Comparison of ENCODE assay signal across 10 mouse cellular contexts in the genomic region with DNA sequence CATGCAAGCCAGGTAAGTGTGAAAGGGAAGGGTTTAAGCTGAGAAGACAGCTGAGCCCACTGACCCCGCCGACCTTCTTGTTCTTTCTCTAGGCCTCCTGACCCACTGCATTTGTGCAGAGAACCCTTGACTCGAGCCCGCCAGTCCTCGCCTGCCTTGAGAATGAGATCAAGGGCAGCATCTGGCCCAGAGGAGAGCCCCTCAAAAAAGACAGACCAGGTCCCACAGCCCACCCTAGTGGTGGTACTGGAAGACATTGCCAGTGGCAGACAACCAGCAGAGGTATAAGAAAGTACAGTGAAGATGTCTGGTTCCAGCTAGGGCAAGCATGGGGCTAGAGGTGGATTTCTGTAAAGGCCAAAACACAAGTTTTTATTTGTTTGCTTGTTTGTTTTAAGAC. TPM values are rescaled to one million over a fixed set of nuclear protein-coding genes. Genes with fewer than 3 reads are reported as not detected.
A peak's percentile ranks its signal among the peaks of the same experiment; 100 is the strongest.
DNase-seq lines count a peak whose midpoint lies in the region; ATAC-seq and TF ChIP-seq lines count a peak whose summit lies in the region.
"Had no signal": no experiment of that assay in that cellular context is flagged by ENCODE, and none has a peak within 500 bp of the region (broad histone marks: within the 10 kb centered on the region; RNA-seq: fewer than 3 reads in every experiment).

No protein-coding gene starts in this region.

- peak; percentile 11 for DNase-seq in forebrain, embryonic 14.5 days (ENCODE audit: low spot score)
- no peak for DNase-seq in liver, embryonic 14.5 days (ENCODE audit: low read depth in 3 of 3, low spot score in 3 of 3)
- DNase-seq in ovary, postnatal 36 days (ENCODE audit: low spot score): no peak
- no peak for DNase-seq in gastrocnemius, postnatal 14 days
- DNase-seq: adrenal gland, adult 8-10 months had no signal

- no peak overlapping the region for H3K4me2 ChIP-seq in forebrain, embryonic 14.5 days (ENCODE audit: low read length)
- H3K4me2 ChIP-seq in forebrain, embryonic 12.5 days: no peak overlapping the region
- no peak overlapping the region for H3K4me2 ChIP-seq in liver, embryonic 14.5 days (ENCODE audit: low read depth)
- H3K4me2 ChIP-seq in liver, embryonic 12.5 days: no peak overlapping the region
- no peak overlapping the region for H3K4me2 ChIP-seq in intestine, postnatal 0 days (replicated peaks; ENCODE audit: low read depth)
- H3K4me2 ChIP-seq: heart, embryonic 15.5 days had no signal

- TF ChIP-seq CTCF in liver, embryonic 14.5 days (IDR thresholded peaks at IDR 0.05; ENCODE audit: low read depth): peak; percentile 31; the same call in 1 of the 2 replicates
- peak; percentile 48 for TF ChIP-seq CTCF in ES-Bruce4 (IDR thresholded peaks at IDR 0.05; ENCODE audit: low read depth, low read length)
- peak; percentile 43 for TF ChIP-seq CTCF in intestine, postnatal 0 days (IDR thresholded peaks at IDR 0.05; ENCODE audit: low read depth)

- no peak for TF ChIP-seq POLR2A in ES-Bruce4 (IDR thresholded peaks at IDR 0.05; ENCODE audit: insufficient read depth, low read length)

- H3K9me3 ChIP-seq in forebrain, embryonic 14.5 days (replicated peaks; ENCODE audit: control insufficient read depth, low read length): no peaks in the 10 kb centered on the region
- no peaks in the 10 kb centered on the region for H3K9me3 ChIP-seq in forebrain, embryonic 12.5 days
- no peaks in the 10 kb centered on the region for H3K9me3 ChIP-seq in liver, embryonic 14.5 days (ENCODE audit: control insufficient read depth, low read length)
- no peaks in the 10 kb centered on the region for H3K9me3 ChIP-seq in liver, embryonic 12.5 days (replicated peaks)
- peaks cover 10% of the 10 kb centered on the region for H3K9me3 ChIP-seq in ES-Bruce4 (replicated peaks; ENCODE audit: control insufficient read depth, insufficient read depth, low read length, poor library complexity, severe bottlenecking)
- H3K9me3 ChIP-seq in intestine, postnatal 0 days (ENCODE audit: control insufficient read depth): no peaks in the 10 kb centered on the region
- H3K9me3 ChIP-seq: heart, embryonic 15.5 days had no signal

- H3K36me3 ChIP-seq in forebrain, embryonic 14.5 days (ENCODE audit: control insufficient read depth, insufficient read depth, low read length): peaks cover 40% of the 10 kb centered on the region
- peaks cover 42% of the 10 kb centered on the region for H3K36me3 ChIP-seq in forebrain, embryonic 12.5 days (replicated peaks)
- H3K36me3 ChIP-seq in liver, embryonic 14.5 days (replicated peaks; ENCODE audit: control insufficient read depth, insufficient read depth, low read depth): peaks cover 37% of the 10 kb centered on the region
- peaks cover 50% of the 10 kb centered on the region for H3K36me3 ChIP-seq in liver, embryonic 12.5 days
- H3K36me3 ChIP-seq in ES-Bruce4 (ENCODE audit: control insufficient read depth, insufficient read depth, low read length, poor library complexity, severe bottlenecking): peaks cover 21% of the 10 kb centered on the region
- peaks cover 28% of the 10 kb centered on the region for H3K36me3 ChIP-seq in intestine, postnatal 0 days (ENCODE audit: control insufficient read depth, insufficient read depth)

- H3K4me3 ChIP-seq in forebrain, embryonic 14.5 days (ENCODE audit: low read depth, low read length): no peak overlapping the region
- no peak overlapping the region for H3K4me3 ChIP-seq in forebrain, embryonic 12.5 days (replicated peaks)
- no peak overlapping the region for H3K4me3 ChIP-seq in liver, embryonic 14.5 days (ENCODE audit: insufficient read depth in 1 of 2, low read depth in 2 of 2, low read length in 2 of 2)
- H3K4me3 ChIP-seq in liver, embryonic 12.5 days: no peak overlapping the region
- no peak overlapping the region for H3K4me3 ChIP-seq in ES-Bruce4 (ENCODE audit: low read depth, low read length)
- no peak overlapping the region for H3K4me3 ChIP-seq in intestine, postnatal 0 days (ENCODE audit: low read depth, low read length)
- H3K4me3 ChIP-seq: heart, embryonic 15.5 days had no signal

- no peak for TF ChIP-seq EP300 in liver, embryonic 14.5 days (IDR thresholded peaks at IDR 0.05; ENCODE audit: low read depth)
- TF ChIP-seq EP300 in ES-Bruce4 (IDR thresholded peaks at IDR 0.05; ENCODE audit: insufficient read depth, low read depth, low read length): no peak

- H3K4me1 ChIP-seq in forebrain, embryonic 14.5 days (ENCODE audit: control insufficient read depth, insufficient read depth, low read length): peaks cover 22% of the 10 kb centered on the region
- peaks cover 33% of the 10 kb centered on the region for H3K4me1 ChIP-seq in forebrain, embryonic 12.5 days
- peaks cover 23 to 24% of the 10 kb centered on the region in 2 experiments for H3K4me1 ChIP-seq in liver, embryonic 14.5 days (replicated peaks; ENCODE audit: control insufficient read depth in 2 of 2, insufficient read depth in 2 of 2, low read length in 1 of 2)
- H3K4me1 ChIP-seq in liver, embryonic 12.5 days: peaks cover 48% of the 10 kb centered on the region
- H3K4me1 ChIP-seq in ES-Bruce4 (ENCODE audit: control insufficient read depth, insufficient read depth, low read length): no peaks in the 10 kb centered on the region
- H3K4me1 ChIP-seq in intestine, postnatal 0 days (replicated peaks; ENCODE audit: control insufficient read depth, insufficient read depth, low read length): no peaks in the 10 kb centered on the region; the same call in 1 of the 2 replicates

- no peaks in the 10 kb centered on the region for H3K27me3 ChIP-seq in forebrain, embryonic 14.5 days (replicated peaks; ENCODE audit: control insufficient read depth, insufficient read depth, low read length)
- H3K27me3 ChIP-seq in forebrain, embryonic 12.5 days: no peaks in the 10 kb centered on the region
- no peaks in the 10 kb centered on the region for H3K27me3 ChIP-seq in liver, embryonic 14.5 days (ENCODE audit: control insufficient read depth, insufficient read depth, low read length)
- no peaks in the 10 kb centered on the region for H3K27me3 ChIP-seq in liver, embryonic 12.5 days (replicated peaks)
- no peaks in the 10 kb centered on the region for H3K27me3 ChIP-seq in ES-Bruce4 (ENCODE audit: control insufficient read depth, insufficient read depth, low read length, poor library complexity, severe bottlenecking)
- no peaks in the 10 kb centered on the region for H3K27me3 ChIP-seq in intestine, postnatal 0 days (replicated peaks; ENCODE audit: control insufficient read depth, insufficient read depth, low read length)
- H3K27me3 ChIP-seq: heart, embryonic 15.5 days had no signal

- no peak for ATAC-seq in forebrain, embryonic 14.5 days
- ATAC-seq in forebrain, embryonic 12.5 days (ENCODE audit: low FRiP score): no peak
- no peak for ATAC-seq in liver, embryonic 14.5 days (ENCODE audit: insufficient read depth)
- ATAC-seq in liver, embryonic 12.5 days: no peak
- no peak for ATAC-seq in intestine, postnatal 0 days

- no peak overlapping the region for H3K27ac ChIP-seq in forebrain, embryonic 14.5 days (ENCODE audit: low read depth, low read length)
- H3K27ac ChIP-seq in forebrain, embryonic 12.5 days: no peak overlapping the region
- no peak overlapping the region for H3K27ac ChIP-seq in liver, embryonic 14.5 days
- no peak overlapping the region for H3K27ac ChIP-seq in liver, embryonic 12.5 days
- H3K27ac ChIP-seq in ES-Bruce4 (ENCODE audit: insufficient read depth, low read length): no peak overlapping the region
- H3K27ac ChIP-seq in intestine, postnatal 0 days (ENCODE audit: low read depth, low read length): no peak overlapping the region
- H3K27ac ChIP-seq: heart, embryonic 15.5 days had no signal

- H3K9ac ChIP-seq in forebrain, embryonic 14.5 days (ENCODE audit: low read length): no peak overlapping the region
- H3K9ac ChIP-seq in forebrain, embryonic 12.5 days: no peak overlapping the region
- H3K9ac ChIP-seq in liver, embryonic 14.5 days (replicated peaks): no peak overlapping the region
- no peak overlapping the region for H3K9ac ChIP-seq in liver, embryonic 12.5 days
- no peak overlapping the region for H3K9ac ChIP-seq in ES-Bruce4 (ENCODE audit: low read depth, poor library complexity, severe bottlenecking)
- H3K9ac ChIP-seq in intestine, postnatal 0 days (ENCODE audit: low read depth, low read length): no peak overlapping the region
- H3K9ac ChIP-seq: heart, embryonic 15.5 days had no signal

- WGBS in forebrain, embryonic 14.5 days: 85% methylated on average over 5 of the region's 5 CpGs
- WGBS in forebrain, embryonic 12.5 days: 88% methylated on average over 5 of the region's 5 CpGs
- WGBS in liver, embryonic 14.5 days (ENCODE audit: insufficient replicate concordance): 87% methylated on average over 5 of the region's 5 CpGs
- WGBS in liver, embryonic 12.5 days (ENCODE audit: insufficient replicate concordance): 89% methylated on average over 5 of the region's 5 CpGs
- 91% methylated on average over 5 of the region's 5 CpGs for WGBS in intestine, postnatal 0 days

- intact Hi-C loops in gastrocnemius, postnatal 14 days (cut with DNase I; ENCODE audit: low total_unique reads): no loop called here

RNA-seq across cellular contexts. Expression of gene Fbrs, which starts 5.3 kb away (rescaled TPM):
- polyA plus RNA-seq in forebrain, embryonic 14.5 days (2014; fragmentation: Nextera tagmentation; extraction: Ambion mirVana): 8.9 and 10.2 TPM in 2 replicates
- 10.4 and 12.3 TPM in 2 replicates for polyA plus RNA-seq in forebrain, embryonic 12.5 days (2016; fragmentation: Nextera tagmentation; extraction: Ambion mirVana)
- 7.3 and 9.8 TPM in 2 replicates for polyA plus RNA-seq in liver, embryonic 14.5 days (2012; rRNA removed)
- polyA plus RNA-seq in liver, embryonic 14.5 days (2014; fragmentation: Nextera tagmentation; extraction: Ambion mirVana): 4.2 and 4.7 TPM in 2 replicates
- 6.9 and 8.1 TPM in 2 replicates for polyA plus RNA-seq in liver, embryonic 12.5 days (2016; fragmentation: Nextera tagmentation; extraction: Ambion mirVana)
- polyA plus RNA-seq in ES-Bruce4 (2011; ENCODE audit: insufficient read depth, insufficient read length, low read depth, missing spikeins): 21.8 and 25.3 TPM in 2 replicates
- polyA plus RNA-seq in intestine, postnatal 0 days (2015; fragmentation: Nextera tagmentation; extraction: Ambion mirVana): 8.1 and 9.4 TPM in 2 replicates
- 10 to 100 TPM; 20.0 to 24.1 TPM for total RNA-seq in gastrocnemius, postnatal 14 days (2021)

RNA-seq across cellular contexts. Expression of gene Prr14, which starts 14.3 kb away (rescaled TPM):
- 44.7 and 48.5 TPM in 2 replicates for polyA plus RNA-seq in forebrain, embryonic 14.5 days (2014; fragmentation: Nextera tagmentation; extraction: Ambion mirVana)
- 63.0 and 64.7 TPM in 2 replicates for polyA plus RNA-seq in forebrain, embryonic 12.5 days (2016; fragmentation: Nextera tagmentation; extraction: Ambion mirVana)
- 21.2 and 22.9 TPM in 2 replicates for polyA plus RNA-seq in liver, embryonic 14.5 days (2012; rRNA removed)
- 20.3 and 23.2 TPM in 2 replicates for polyA plus RNA-seq in liver, embryonic 14.5 days (2014; fragmentation: Nextera tagmentation; extraction: Ambion mirVana)
- polyA plus RNA-seq in liver, embryonic 12.5 days (2016; fragmentation: Nextera tagmentation; extraction: Ambion mirVana): 29.6 and 31.0 TPM in 2 replicates
- polyA plus RNA-seq in ES-Bruce4 (2011; ENCODE audit: insufficient read depth, insufficient read length, low read depth, missing spikeins): 45.3 and 48.0 TPM in 2 replicates
- polyA plus RNA-seq in intestine, postnatal 0 days (2015; fragmentation: Nextera tagmentation; extraction: Ambion mirVana): 31.5 and 33.9 TPM in 2 replicates
- total RNA-seq in gastrocnemius, postnatal 14 days (2021): 10 to 100 TPM; 17.2 to 19.4 TPM

RNA-seq across cellular contexts. Expression of gene Zfp689, which starts 24.7 kb away (rescaled TPM):
- 12.7 TPM in 2 replicates for polyA plus RNA-seq in forebrain, embryonic 14.5 days (2014; fragmentation: Nextera tagmentation; extraction: Ambion mirVana)
- 16.0 and 18.8 TPM in 2 replicates for polyA plus RNA-seq in forebrain, embryonic 12.5 days (2016; fragmentation: Nextera tagmentation; extraction: Ambion mirVana)
- 1.8 and 2.1 TPM in 2 replicates for polyA plus RNA-seq in liver, embryonic 14.5 days (2012; rRNA removed)
- polyA plus RNA-seq in liver, embryonic 14.5 days (2014; fragmentation: Nextera tagmentation; extraction: Ambion mirVana): 1.3 and 1.4 TPM in 2 replicates
- polyA plus RNA-seq in liver, embryonic 12.5 days (2016; fragmentation: Nextera tagmentation; extraction: Ambion mirVana): 3.1 and 3.3 TPM in 2 replicates
- polyA plus RNA-seq in ES-Bruce4 (2011; ENCODE audit: insufficient read depth, insufficient read length, low read depth, missing spikeins): 2.7 and 2.8 TPM in 2 replicates
- polyA plus RNA-seq in intestine, postnatal 0 days (2015; fragmentation: Nextera tagmentation; extraction: Ambion mirVana): 2.2 and 2.6 TPM in 2 replicates
- total RNA-seq in gastrocnemius, postnatal 14 days (2021): 1 to 10 TPM; 1.0 to 1.5 TPM

RNA-seq across cellular contexts. Expression of gene Srcap, which starts 38.1 kb away (rescaled TPM):
- polyA plus RNA-seq in forebrain, embryonic 14.5 days (2014; fragmentation: Nextera tagmentation; extraction: Ambion mirVana): 25.3 and 43.6 TPM in 2 replicates
- 87.4 and 92.1 TPM in 2 replicates for polyA plus RNA-seq in forebrain, embryonic 12.5 days (2016; fragmentation: Nextera tagmentation; extraction: Ambion mirVana)
- 3.7 TPM in 2 replicates for polyA plus RNA-seq in liver, embryonic 14.5 days (2012; rRNA removed)
- polyA plus RNA-seq in liver, embryonic 14.5 days (2014; fragmentation: Nextera tagmentation; extraction: Ambion mirVana): 10.3 and 14.7 TPM in 2 replicates
- polyA plus RNA-seq in liver, embryonic 12.5 days (2016; fragmentation: Nextera tagmentation; extraction: Ambion mirVana): 38.2 and 38.8 TPM in 2 replicates
- 106 and 114 TPM in 2 replicates for polyA plus RNA-seq in ES-Bruce4 (2011; ENCODE audit: insufficient read depth, insufficient read length, low read depth, missing spikeins)
- 12.3 and 12.5 TPM in 2 replicates for polyA plus RNA-seq in intestine, postnatal 0 days (2015; fragmentation: Nextera tagmentation; extraction: Ambion mirVana)
- 10 to 100 TPM; 45.4 to 46.3 TPM for total RNA-seq in gastrocnemius, postnatal 14 days (2021)

RNA-seq across cellular contexts. Expression of gene Gm42715, which starts 45.7 kb away (rescaled TPM):
- 12.6 and 16.6 TPM in 2 replicates for polyA plus RNA-seq in forebrain, embryonic 14.5 days (2014; fragmentation: Nextera tagmentation; extraction: Ambion mirVana)
- 16.4 and 16.8 TPM in 2 replicates for polyA plus RNA-seq in forebrain, embryonic 12.5 days (2016; fragmentation: Nextera tagmentation; extraction: Ambion mirVana)
- polyA plus RNA-seq in liver, embryonic 14.5 days (2012; rRNA removed): 5.2 and 6.0 TPM in 2 replicates
- 4.7 and 5.2 TPM in 2 replicates for polyA plus RNA-seq in liver, embryonic 14.5 days (2014; fragmentation: Nextera tagmentation; extraction: Ambion mirVana)
- polyA plus RNA-seq in liver, embryonic 12.5 days (2016; fragmentation: Nextera tagmentation; extraction: Ambion mirVana): 7.9 and 8.8 TPM in 2 replicates
- 13.0 and 13.6 TPM in 2 replicates for polyA plus RNA-seq in ES-Bruce4 (2011; ENCODE audit: insufficient read depth, insufficient read length, low read depth, missing spikeins)
- 5.0 and 6.6 TPM in 2 replicates for polyA plus RNA-seq in intestine, postnatal 0 days (2015; fragmentation: Nextera tagmentation; extraction: Ambion mirVana)
- total RNA-seq in gastrocnemius, postnatal 14 days (2021): 1 to 10 TPM; 8.4 to 8.5 TPM
